7 mouse cellular contexts compared by ENCODE assay signal in genomic region chr8:4678908-4679545, GRCm38 (mm10).
DNase-seq lines count a peak whose midpoint lies in the region; ATAC-seq lines count a peak whose summit lies in the region.

No protein-coding gene starts in this region.

- peak overlapping the region; percentile 69 for H3K4me2 ChIP-seq in midbrain, embryonic 16.5 days (ENCODE audit: low read length)

- H3K9ac ChIP-seq in midbrain, embryonic 16.5 days (ENCODE audit: low read depth, low read length) = no peak overlapping the region

- H3K4me3 ChIP-seq in midbrain, embryonic 16.5 days (ENCODE audit: low read depth, low read length) = peak overlapping the region; percentile 52

- no peaks in the 10 kb centered on the region for H3K27me3 ChIP-seq in midbrain, embryonic 16.5 days (ENCODE audit: control insufficient read depth, insufficient read depth, low read depth, low read length)

- no peaks in the 10 kb centered on the region for H3K9me3 ChIP-seq in midbrain, embryonic 16.5 days (replicated peaks; ENCODE audit: control insufficient read depth, low read length, poor library complexity, severe bottlenecking)

- H3K4me1 ChIP-seq in midbrain, embryonic 16.5 days (ENCODE audit: control insufficient read depth, insufficient read depth, low read length) = peaks cover 5% of the 10 kb centered on the region

- DNase-seq in retina, adult 2 months (ENCODE audit: low read depth, low spot score) = peak; percentile 8
- DNase-seq in retina, postnatal 1 day = no peak
- peak; percentile 26 to 32 for DNase-seq in cerebellum, adult 18-20 months
- DNase-seq in frontal cortex, postnatal 10 days (ENCODE audit: low spot score in 2 of 2) = peak; percentile 21 to 61
- DNase-seq in left cerebral cortex, postnatal 36 days (ENCODE audit: low spot score in 2 of 2) = peak; percentile 12 to 18
- DNase-seq in ovary, postnatal 14 days (ENCODE audit: low spot score) = no peak

- no peaks in the 10 kb centered on the region for H3K36me3 ChIP-seq in midbrain, embryonic 16.5 days (ENCODE audit: control insufficient read depth, insufficient read depth, low read length)

- H3K27ac ChIP-seq in midbrain, embryonic 16.5 days (ENCODE audit: low read length) = peak overlapping the region; percentile 100

- 80% methylated on average over 8 of the region's 8 CpGs for WGBS in midbrain, embryonic 16.5 days

- ATAC-seq in midbrain, embryonic 16.5 days = 0 out of 2 replicates have a peak, but pooled peaks have one; percentile 0

- intact Hi-C loops in left cerebral cortex, postnatal 36 days (cut with DNase I) = loop anchor here (5.0 kb wide), 1 partner anchor 67 kb away; the partner anchor contains the start of gene Zfp958

Comparison
In these comparisons a context has a peak if more than half of its experiments do, and no peak if none do; other contexts are left out.
1. DNase-seq: peak in retina, adult 2 months (single experiment), cerebellum, adult 18-20 months (2 of 2), frontal cortex, postnatal 10 days (2 of 2) and left cerebral cortex, postnatal 36 days (2 of 2); none in retina, postnatal 1 day (single experiment) and ovary, postnatal 14 days (single experiment).